Mouse (Mus musculus) bone marrow, adult 2 months (tissue): Measurements from ENCODE around the gene Alk.

Source experiments
- CTCF ChIP-seq: fragments of 200-500 bp; IDR thresholded peaks from 2 replicates; pipeline ENCODE4 v1.5.1; 2011; ENCODE audit warnings: low read length, control low read depth; ENCODE audit not compliant: control insufficient read depth, insufficient read depth
- POLR2A ChIP-seq: fragments of 200-500 bp; IDR thresholded peaks from 2 replicates; pipeline ENCODE4 v1.6.1; 2011; ENCODE audit warnings: low read depth, mild to moderate bottlenecking, control low read depth, low read length, borderline replicate concordance; ENCODE audit not compliant: control insufficient read depth

DNA sequence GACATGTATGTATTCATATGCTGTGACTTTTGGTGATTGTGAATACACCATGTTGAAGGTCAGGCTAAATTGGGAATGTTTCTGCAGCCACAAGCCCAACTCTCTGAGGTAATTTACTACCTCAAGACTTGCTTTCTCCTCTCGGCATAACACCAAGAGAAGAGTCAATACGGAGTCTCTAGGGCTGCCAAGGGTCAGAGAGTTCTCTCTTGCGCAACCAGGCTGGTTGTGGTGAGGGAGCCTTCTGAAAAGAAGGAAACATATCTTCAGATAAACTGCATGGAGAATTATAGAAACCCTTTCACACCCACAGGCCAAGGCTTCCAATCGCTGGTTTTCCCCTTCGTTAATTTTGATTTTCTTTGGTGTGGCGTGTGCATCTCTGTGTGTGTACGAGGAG, 649.4 kb downstream of the Alk start:
- no peak for TF ChIP-seq POLR2A
- no peak for TF ChIP-seq CTCF
